Mouse (Mus musculus): ENCODE measurements around the gene Ddx23.

GRCm38 (mm10) chr15:98640157-98640556, 22.5 kb downstream of the Ddx23 start:
- TF ChIP-seq CTCF (IDR thresholded peaks at IDR 0.05; ENCODE audit: control insufficient read depth, insufficient read depth, low read length), result no peak
- TF ChIP-seq POLR2A (IDR thresholded peaks at IDR 0.05; ENCODE audit: borderline replicate concordance, control insufficient read depth, low read depth, low read length), result no peak

Data from bone marrow, adult 2 months (tissue).